Mouse (Mus musculus) heart, postnatal 0 days (tissue): Measurements from ENCODE around the gene Dusp12. TPM values are rescaled to one million over a fixed set of nuclear protein-coding genes. Genes with fewer than 3 reads are reported as not detected.
A peak's percentile ranks its signal among the peaks of the same experiment; 100 is the strongest.

Experiments used
- ATAC-seq: fragments of 200-750 bp; cut with Nextera tagmentation; 2 replicates; pipeline ENCODE4 v1.8.0; 2017; ENCODE audit warnings: low read depth, moderate number of reproducible peaks, moderate library complexity; ENCODE audit not compliant: insufficient read depth
- DNase-seq: peaks from one replicate; pipeline ENCODE4 v3.0.0-alpha.2; 2016; ENCODE audit warnings: low spot score
- H3K27ac ChIP-seq: fragments of 300-500 bp; sonication (generic); 2 replicates; pipeline ENCODE4 v1.5.1; 2014; ENCODE audit warnings: low read depth, mild to moderate bottlenecking
- H3K27me3 ChIP-seq: fragments of 300-500 bp; sonication (generic); 2 replicates; pipeline ENCODE4 v1.6.1; 2014; ENCODE audit warnings: low read length, mixed read lengths; ENCODE audit not compliant: control insufficient read depth, insufficient read depth
- H3K36me3 ChIP-seq: fragments of 300-500 bp; sonication (generic); replicated peaks from 2 replicates; pipeline ENCODE4 v1.6.1; 2014; ENCODE audit warnings: low read length, mixed read lengths; ENCODE audit not compliant: control insufficient read depth, insufficient read depth
- H3K4me1 ChIP-seq: fragments of 300-500 bp; sonication (generic); 2 replicates; pipeline ENCODE4 v1.6.1; 2014; ENCODE audit warnings: antibody characterized with exemption; ENCODE audit not compliant: control insufficient read depth, insufficient read depth
- H3K4me2 ChIP-seq: fragments of 300-500 bp; sonication (generic); 2 replicates; pipeline ENCODE4 v1.6.1; 2014; ENCODE audit warnings: low read depth, mild to moderate bottlenecking, low read length, moderate library complexity
- H3K4me3 ChIP-seq: fragments of 300-500 bp; sonication (generic); 2 replicates; pipeline ENCODE4 v1.5.1; 2014; ENCODE audit warnings: low read depth, low read length
- H3K9ac ChIP-seq: fragments of 300-500 bp; sonication (generic); replicated peaks from 2 replicates; pipeline ENCODE4 v1.6.1; 2014; ENCODE audit warnings: low read depth, low read length, mixed read lengths
- H3K9me3 ChIP-seq: fragments of 300-500 bp; sonication (generic); replicated peaks from 2 replicates; pipeline ENCODE4 v1.6.1; 2016; ENCODE audit warnings: low read length; ENCODE audit not compliant: control insufficient read depth
- CTCF ChIP-seq: IDR thresholded peaks from 2 replicates; pipeline ENCODE4 v1.5.1; 2016; ENCODE audit warnings: antibody characterized with exemption, control low read depth, low read depth
- EP300 ChIP-seq: IDR thresholded peaks from 2 replicates; pipeline ENCODE4 v1.6.1; 2016; ENCODE audit warnings: antibody characterized with exemption, low read depth
- WGBS: fragments of 180-500 bp; shearing (Covaris S2); extraction: QIAGEN DNeasy Blood & Tissue Kit; methylation state at CpG from one replicate; pipeline ENCODE4 v1.1.7; 2014; 5-methylcytosine and 5-hydroxymethylcytosine counted together
- polyA plus RNA-seq: library from polyadenylated mRNA; unstranded; fragments of >200 nt; fragmentation: Nextera tagmentation; extraction: Ambion mirVana; gene quantifications from 2 replicates; pipeline ENCODE4 v1.2.1, GENCODE M21; 2015
- total RNA-seq: library from RNA; depleted of rRNA; stranded (reverse); fragments of >200 nt; gene quantifications from 2 replicates; pipeline ENCODE4 v1.2.3, GENCODE M21; 2014; ENCODE audit warnings: low replicate concordance; rRNA removed

Dusp12 gene
- total RNA-seq (13.0 and 15.6 TPM in 2 replicates), polyA plus RNA-seq (19.3 and 21.7 TPM in 2 replicates)

DNA sequence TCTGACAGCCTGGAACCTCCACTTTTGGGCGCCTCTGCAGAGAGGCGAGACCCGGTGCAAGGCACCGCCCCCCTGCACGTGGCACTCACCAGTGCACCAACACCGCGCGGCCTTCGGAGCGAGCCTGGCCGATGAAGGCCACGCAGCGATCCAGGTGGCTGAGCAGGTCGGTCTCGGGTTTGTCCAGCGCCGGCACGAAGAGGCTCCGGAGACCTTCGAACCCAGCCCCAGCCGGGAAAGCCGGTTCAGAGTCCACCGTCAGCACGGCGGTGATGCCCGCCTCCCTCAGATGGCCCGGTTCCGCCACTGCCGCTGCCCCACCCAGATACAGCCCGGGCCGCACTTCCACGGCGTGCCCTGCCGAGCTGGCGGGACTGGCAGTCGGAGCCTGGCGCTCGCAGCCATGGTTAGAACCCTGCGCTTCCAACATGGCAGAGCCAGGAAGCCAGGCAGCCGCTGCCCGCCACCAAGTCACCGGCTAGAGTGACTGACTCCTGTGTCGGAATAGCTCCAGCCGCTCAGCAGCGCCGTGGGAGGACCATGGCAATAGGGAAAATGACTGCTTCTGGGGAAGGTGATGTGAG is at the start of gene Dusp12, which contains the start of gene Gm26620:
Gene Dusp12 (minus strand): TSS at position 563 of the 584 bp plus-strand sequence.
Gene Gm26620 (plus strand): TSS at position 88 of the 584 bp plus-strand sequence.
- WGBS = under 1% methylated on average over 46 of the region's 46 CpGs
- ATAC-seq = peak; percentile 94

DNA sequence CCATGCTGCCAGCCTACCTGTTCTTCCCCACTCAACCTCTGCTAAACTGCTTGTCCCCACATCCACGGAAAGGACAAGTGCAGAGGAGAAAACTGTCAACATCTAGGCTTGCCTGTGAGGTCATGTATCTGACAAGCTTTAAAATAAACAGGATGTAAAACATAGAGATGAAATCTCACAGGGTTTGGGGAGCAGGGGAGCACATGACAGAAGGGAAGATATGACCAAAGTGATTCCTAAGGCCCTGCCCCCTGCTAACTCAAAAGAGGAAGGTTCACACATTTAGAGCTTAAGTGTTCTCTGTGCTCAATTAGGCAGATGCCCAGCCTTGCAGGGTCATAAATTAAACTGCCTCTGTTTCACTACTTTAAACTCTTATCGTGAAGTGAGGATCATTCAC is 49.0 kb upstream of the Dusp12 start:
- TF ChIP-seq EP300 = no peak
- no peak for TF ChIP-seq CTCF
- DNase-seq (no peak), ATAC-seq (no peak)
- H3K27ac ChIP-seq = no peak overlapping the region
- H3K9ac ChIP-seq = no peak overlapping the region
- H3K4me1 ChIP-seq = no peaks in the 10 kb centered on the region
- H3K4me2 ChIP-seq = no peak overlapping the region
- H3K27me3 ChIP-seq = no peaks in the 10 kb centered on the region
- H3K9me3 ChIP-seq = no peaks in the 10 kb centered on the region
- no peaks in the 10 kb centered on the region for H3K36me3 ChIP-seq
- 57% methylated on average over 2 of the region's 2 CpGs for WGBS
- H3K4me3 ChIP-seq = no peak overlapping the region

More for the DNA sequence above, at the start of gene Dusp12, which contains the start of gene Gm26620:
- DNase-seq = peak; percentile 91
- peak within 1 kb of the TSS; percentile 79 for H3K4me2 ChIP-seq
- peaks cover 7% of the 10 kb centered on the region for H3K4me1 ChIP-seq
- TF ChIP-seq CTCF (peak; percentile 67), EP300 (no peak)
- peak within 1 kb of the TSS; percentile 72 for H3K27ac ChIP-seq
- H3K9ac ChIP-seq = peak within 1 kb of the TSS; percentile 85
- no peaks in the 10 kb centered on the region for H3K9me3 ChIP-seq
- peak within 1 kb of the TSS; percentile 94 for H3K4me3 ChIP-seq
- peaks cover 7% of the 10 kb centered on the region; the same call in 1 of the 2 replicates for H3K36me3 ChIP-seq
- H3K27me3 ChIP-seq = no peaks in the 10 kb centered on the region

DNA sequence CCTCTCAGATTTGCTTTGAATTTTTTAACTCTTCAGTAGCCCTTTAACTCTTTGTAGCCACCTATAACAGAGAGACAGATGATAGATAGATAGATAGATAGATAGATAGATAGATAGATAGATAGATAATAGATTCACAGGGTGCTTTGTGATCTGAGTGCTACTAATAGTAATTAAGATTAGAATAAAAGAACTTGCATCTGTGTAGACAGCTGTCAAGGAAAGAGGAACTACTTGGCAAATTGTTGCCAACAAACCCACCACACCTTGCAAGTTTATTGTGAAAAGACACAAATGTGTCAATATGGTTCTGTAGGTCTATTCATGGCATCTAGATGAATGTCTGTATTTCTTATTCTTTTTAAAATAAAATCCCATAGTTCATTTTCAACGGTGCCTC is 48.6 kb upstream of the Dusp12 start:
- Histone ChIP-seq H3K4me2 (no peak overlapping the region), H3K9me3 (no peaks in the 10 kb centered on the region), H3K9ac (no peak overlapping the region), H3K4me3 (no peak overlapping the region), H3K27ac (no peak overlapping the region), H3K27me3 (no peaks in the 10 kb centered on the region), H3K4me1 (no peaks in the 10 kb centered on the region), H3K36me3 (no peaks in the 10 kb centered on the region)
- no peak for ATAC-seq
- DNase-seq = no peak
- TF ChIP-seq CTCF = no peak
- 62% methylated on average over 1 of the region's 1 CpGs for WGBS

DNA sequence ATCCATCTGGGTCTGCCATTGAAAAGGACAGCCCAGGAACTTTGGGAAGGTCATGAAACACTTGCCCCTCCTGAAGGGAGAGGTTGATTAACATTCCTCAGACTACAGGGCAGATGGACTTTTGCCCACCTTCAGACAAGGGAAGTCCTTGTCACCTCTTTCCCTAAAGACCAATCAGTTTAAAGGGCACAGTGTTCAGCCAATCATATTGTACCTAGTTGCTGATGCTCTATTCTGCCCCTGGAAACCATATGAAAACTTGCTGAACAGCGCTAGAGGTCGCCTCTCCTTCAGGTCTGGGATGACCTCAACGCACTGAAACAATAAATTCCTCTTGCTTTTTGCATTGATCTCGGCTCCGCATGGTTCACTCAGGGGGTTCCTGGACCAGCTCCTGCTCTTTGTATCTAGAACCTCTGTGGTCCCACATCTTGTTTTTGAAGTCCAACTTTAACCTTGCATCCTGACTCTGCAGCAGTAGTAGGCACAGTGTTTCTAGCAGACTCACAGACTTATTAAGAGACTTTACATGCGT is 48.1 kb upstream of the Dusp12 start:
- no peak overlapping the region for H3K4me3 ChIP-seq
- 77% methylated on average over 6 of the region's 6 CpGs for WGBS

DNA sequence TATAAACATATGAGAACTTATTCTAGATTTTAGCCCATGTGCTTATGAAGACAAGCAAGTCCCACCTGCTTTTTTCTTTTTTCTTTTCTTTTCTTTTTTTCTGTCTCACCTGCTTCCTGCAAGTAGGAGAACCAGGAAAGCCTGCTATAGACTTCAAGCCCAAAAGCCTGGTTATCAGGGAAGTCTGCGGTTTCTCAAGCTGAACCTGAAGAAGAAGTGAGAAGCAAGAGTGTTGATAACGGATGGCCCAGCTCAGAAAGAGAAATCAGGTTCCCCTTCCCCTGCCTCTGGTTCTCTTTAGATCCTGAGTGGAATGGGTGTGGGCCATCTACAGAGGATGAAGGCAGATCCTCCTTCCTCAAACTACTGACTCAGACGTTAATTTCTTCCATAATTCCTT is 46.7 kb upstream of the Dusp12 start:
- TF ChIP-seq CTCF (no peak), EP300 (no peak)
- WGBS = 70% methylated on average over 3 of the region's 3 CpGs
- no peaks in the 10 kb centered on the region for H3K36me3 ChIP-seq

More for the DNA sequence above, 48.1 kb upstream of the Dusp12 start:
- ATAC-seq (no peak), DNase-seq (no peak)
- Histone ChIP-seq H3K9me3 (no peaks in the 10 kb centered on the region), H3K27ac (no peak overlapping the region), H3K27me3 (no peaks in the 10 kb centered on the region), H3K36me3 (no peaks in the 10 kb centered on the region), H3K4me2 (no peak overlapping the region), H3K4me1 (no peaks in the 10 kb centered on the region), H3K9ac (no peak overlapping the region)
- no peak for TF ChIP-seq EP300
- TF ChIP-seq CTCF = no peak

DNA sequence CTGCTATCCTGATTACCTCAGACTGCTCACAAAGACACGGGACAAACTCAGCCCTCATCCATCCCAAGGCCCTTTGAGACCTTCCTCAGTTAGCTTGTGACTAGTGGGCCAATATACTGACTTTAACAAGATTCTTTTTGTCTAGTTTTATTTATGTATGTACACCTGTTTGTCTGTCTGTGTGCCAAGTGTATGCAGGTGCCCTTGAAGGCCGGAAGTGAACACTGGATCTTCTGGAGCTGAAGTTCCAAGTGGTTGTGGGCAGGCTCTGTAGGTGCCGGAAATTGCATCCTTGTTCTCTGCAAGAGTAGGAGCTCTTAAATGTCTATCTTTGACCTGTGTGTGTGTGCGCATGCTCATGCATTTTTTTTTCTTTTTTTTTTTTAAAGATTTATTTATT is 43.9 kb upstream of the Dusp12 start:
- no peaks in the 10 kb centered on the region for H3K36me3 ChIP-seq
- TF ChIP-seq EP300 (no peak), CTCF (no peak)
- no peak for ATAC-seq
- DNase-seq = no peak
- H3K27ac ChIP-seq = no peak overlapping the region
- no peaks in the 10 kb centered on the region for H3K4me1 ChIP-seq
- no peak overlapping the region for H3K4me2 ChIP-seq
- H3K27me3 ChIP-seq = no peaks in the 10 kb centered on the region
- no peaks in the 10 kb centered on the region for H3K9me3 ChIP-seq
- no peak overlapping the region for H3K9ac ChIP-seq
- H3K4me3 ChIP-seq = no peak overlapping the region
- WGBS = 85% methylated on average over 4 of the region's 4 CpGs

More for the DNA sequence above, 46.7 kb upstream of the Dusp12 start:
- ATAC-seq (no peak), DNase-seq (no peak)
- H3K4me1 ChIP-seq = no peaks in the 10 kb centered on the region
- no peaks in the 10 kb centered on the region for H3K9me3 ChIP-seq
- H3K4me3 ChIP-seq = no peak overlapping the region
- no peaks in the 10 kb centered on the region for H3K27me3 ChIP-seq
- no peak overlapping the region for H3K9ac ChIP-seq
- H3K4me2 ChIP-seq = no peak overlapping the region
- no peak overlapping the region for H3K27ac ChIP-seq
